Mouse (Mus musculus): ENCODE measurements around the gene Txlna. TPM values are rescaled to one million over a fixed set of nuclear protein-coding genes. Genes with fewer than 3 reads are reported as not detected.

Txlna gene
- polyA plus RNA-seq (2015; fragmentation: Illumina TruSeq; extraction: RNeasy Lipid Tissue Mini Kit (QIAGEN cat#74804); ENCODE audit: insufficient read depth, low read depth, low replicate concordance): 14.9 TPM

DNA sequence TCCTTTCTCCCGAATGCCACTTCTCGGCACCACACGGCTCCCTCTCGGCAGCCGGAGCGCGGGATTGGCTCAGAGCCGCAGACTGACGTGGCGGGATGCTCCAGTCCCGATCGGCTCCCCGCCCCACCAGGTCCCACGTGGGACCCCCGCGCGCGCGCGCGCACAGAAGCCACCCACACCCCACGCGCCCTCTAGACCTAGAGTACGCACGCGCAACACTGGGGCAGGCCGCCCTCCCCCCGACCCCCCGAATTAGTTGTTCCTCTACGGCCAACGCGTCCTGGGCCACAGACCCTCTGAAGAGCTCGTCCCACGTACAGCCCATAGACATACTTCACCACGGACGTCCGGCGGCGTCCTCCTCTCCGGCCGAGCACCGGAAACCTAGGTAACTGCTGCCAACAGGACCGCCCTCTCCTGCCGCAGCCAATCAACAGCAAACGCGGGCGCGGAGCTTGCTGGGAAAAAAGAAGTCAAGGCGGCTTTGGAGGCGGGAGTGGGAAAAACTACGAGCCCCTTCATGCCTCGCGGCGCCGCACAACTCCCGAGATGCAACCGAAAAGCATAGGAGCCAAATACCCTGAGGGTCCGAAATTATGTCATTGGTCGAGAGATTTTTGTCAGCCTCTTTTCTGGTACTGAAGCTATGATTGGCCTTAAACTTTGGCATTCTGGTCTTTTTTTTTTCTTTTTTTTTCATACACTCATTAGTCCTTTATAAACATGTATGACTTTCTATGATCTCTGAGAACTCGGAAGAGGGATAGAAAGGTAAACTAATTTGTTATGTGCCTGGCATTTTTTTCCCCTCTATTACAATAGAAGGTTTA lies at the start of gene Txlna:
Gene Txlna, minus strand, starts transcription at position 428 of the 830 bp plus-strand sequence.

DNA sequence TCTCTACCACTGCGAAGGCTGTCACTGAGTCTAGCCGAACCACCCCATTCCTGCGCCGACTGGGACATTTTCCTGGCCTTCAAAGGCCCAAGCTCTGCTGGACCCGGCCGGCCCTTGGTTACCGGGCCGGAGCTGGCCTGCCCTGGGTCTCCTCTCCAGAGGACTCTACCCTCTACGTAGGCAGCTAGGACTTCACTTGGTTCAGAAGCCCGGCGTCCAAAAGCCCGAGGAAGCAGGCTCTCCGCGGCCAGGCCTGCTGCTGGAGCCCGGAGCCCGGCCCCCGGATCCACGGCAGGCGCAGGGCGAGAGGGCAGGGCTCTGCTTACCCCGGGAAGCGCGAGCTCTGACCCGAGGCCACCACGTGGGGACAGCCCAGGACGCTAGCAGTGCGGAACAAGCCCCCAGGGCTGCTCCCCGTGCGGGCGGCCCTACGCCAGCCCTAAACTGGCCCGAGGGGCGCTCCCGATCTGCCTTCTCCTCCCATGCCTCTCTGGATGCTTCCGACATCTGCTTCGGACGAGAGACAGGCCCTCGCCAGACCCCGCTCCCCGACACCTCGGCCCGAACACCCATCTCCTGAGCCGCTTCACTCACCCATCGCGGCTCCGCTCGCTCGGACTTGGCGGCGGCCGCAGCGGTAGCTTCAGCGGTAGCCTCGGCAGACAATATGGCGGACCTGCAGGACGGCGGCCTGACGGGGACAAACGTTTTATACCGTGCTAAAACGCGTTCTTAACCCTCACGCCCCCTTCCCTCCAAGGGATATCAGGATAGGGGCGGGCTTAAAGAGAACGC lies 31.4 kb upstream of the Txlna start, which contains the start of gene Kpna6:
Gene Kpna6, minus strand, starts transcription at position 685 of the 795 bp plus-strand sequence.

DNA sequence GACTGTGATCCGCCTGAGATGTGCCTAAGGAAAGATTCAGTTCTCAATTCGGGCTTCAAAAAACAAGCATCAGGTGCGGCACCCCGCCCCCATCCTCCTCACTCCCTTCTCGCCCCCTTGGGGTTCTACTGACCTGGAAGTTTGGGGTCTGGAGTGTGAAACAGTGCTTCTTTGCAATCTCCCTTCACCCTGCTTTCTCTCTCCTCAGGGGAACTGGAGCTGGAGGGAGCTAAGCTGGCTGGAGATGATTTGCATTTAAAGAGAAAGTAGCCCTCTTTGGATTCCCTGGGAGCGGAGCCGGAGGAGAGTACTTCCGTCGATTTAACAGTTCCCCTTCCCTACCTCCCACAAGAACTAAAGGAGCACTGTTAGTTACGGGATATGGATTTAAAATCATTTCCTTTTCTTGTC lies 17.2 kb downstream of the Txlna start, which contains the start of gene Ccdc28b:
Gene Ccdc28b, minus strand, starts transcription at position 267 of the 411 bp plus-strand sequence.

DNA sequence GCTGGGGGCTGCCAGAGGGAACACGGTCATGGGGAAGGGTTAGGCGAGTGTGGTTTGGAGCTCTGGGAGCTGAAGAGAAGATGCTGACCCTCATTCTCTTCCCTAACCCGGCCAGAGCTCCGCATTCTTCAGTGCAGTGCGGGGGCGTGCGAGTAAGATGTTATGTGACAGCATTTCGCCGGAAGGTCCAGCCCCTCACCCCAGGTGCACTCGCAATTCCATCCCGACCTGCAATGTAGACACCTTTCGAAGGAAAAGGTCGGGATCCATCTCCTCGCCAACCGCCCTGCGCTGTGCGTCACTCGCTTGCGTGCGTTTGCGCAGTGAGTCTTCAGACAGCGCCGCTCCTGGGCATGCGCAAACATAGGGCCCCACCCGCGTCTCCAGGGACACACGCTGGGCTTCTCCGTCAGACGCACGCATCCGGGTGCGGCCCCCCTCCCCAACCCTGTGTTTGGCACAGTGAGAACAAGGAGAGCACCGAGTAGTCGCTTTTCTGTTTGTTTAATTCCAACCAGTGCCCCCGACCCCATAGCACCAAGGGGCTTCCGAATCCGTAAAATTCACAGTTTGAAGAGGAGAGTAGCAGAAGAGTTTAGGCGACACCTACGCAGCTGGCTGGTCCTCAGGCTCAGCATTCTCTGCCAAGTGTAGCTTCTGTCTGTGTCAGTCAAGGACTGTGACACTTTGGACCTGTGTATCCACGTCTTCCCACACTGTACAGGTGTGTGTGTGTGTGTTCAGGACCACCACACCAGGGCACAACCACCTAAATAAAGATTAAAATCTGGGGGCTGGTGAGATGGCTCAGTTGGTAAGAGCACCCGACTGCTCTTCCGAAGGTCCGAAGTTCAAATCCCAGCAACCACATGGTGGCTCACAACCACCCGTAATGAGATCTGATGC lies 21.8 kb downstream of the Txlna start, which contains the start of gene Iqcc:
Gene Iqcc, minus strand, starts transcription at position 314 of the 906 bp plus-strand sequence.

DNA sequence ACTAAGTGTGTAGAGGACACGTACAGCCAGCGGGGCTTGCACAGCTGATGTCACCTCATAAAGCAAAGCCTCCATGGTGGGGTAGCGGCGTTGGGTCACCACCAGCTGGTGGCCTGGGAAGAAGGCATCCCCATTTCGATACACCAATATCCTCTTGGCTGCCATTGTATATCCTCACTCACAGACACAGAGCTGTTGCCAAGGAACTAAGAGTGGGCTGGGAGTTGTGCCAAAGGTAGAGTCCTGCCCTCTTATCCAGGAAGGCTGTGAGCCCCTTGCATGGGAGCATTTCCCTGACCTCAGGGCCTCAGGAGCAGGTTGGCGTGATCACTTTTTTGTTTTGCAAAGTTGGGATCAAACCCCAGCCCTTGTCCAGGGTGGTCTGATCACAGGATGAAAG lies 26.8 kb downstream of the Txlna start, which contains the start of gene Dcdc2b:
Gene Dcdc2b, minus strand, starts transcription at position 165 of the 400 bp plus-strand sequence.

DNA sequence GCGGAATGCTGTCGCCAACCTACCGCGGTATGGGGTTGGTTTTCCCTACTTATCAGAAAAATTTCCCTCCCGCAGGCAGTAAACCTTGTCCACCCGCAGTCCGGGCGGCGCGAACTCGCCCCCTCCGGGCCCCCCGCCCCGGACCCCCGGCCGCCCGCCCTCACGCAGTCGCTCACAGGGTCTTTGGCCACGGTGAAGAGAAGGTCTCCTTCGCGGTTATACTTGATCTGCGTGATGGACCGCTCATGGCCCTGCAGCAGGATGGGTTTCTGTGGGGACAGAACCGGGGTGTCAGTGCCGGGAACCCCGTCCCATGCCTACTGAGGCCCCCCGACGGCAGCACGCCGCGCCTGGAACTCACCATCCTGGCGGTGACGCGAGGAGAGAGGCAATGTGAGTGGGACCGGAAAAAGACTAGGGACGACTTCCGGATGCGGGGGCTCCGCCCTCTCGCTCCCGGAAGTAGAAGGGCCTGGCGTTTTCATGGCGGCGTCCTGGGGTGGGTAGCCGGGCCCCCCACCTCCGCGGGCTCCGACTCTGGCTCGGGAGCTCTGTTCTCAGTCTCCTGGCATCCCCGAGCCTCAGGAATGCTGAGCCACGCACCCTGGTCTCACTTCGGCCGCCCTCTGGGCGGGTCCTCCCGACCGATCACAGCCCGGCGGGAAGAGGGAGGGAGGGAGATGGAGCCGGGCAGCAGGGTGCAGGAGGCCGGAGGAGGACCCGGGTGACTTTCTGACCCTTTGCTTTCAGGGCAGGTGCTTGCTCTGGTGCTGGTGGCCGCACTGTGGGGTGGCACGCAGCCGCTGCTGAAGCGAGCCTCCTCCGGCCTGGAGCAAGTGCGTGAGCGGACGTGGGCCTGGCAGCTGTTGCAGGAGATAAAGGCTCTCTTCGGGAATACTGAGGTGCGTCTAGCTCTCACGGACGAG lies 40.4 kb downstream of the Txlna start, which contains the start of the genes Eif3i and Tmem234:
Gene Eif3i, minus strand, starts transcription at position 416 of the 926 bp plus-strand sequence.
Gene Tmem234, plus strand, starts transcription at position 436 of the 926 bp plus-strand sequence.

DNA sequence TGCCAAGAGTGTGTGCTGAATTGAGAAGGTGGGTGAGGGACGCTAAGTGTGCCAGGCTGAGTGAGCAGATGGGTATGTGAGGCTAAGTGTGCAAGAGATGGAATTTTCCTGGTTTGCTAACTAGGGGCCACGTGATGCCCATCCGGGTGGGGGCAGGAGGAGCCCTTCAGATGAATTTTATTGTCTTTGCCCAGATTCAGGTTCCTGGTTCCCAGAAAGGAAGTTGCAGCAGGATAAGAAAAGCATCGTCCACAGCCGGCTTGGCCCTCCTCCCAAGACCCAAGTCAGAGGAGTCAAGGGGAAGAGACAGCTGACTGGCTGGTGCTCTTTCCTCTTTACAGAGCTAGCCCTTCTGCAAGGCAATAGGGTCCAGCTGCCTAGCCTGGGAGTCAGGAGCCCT lies 62.4 kb downstream of the Txlna start, which contains the start of gene Fam167b:
Gene Fam167b, minus strand, starts transcription at position 84 of the 400 bp plus-strand sequence.

Other genes with a start within 250 kb of the Txlna start
- not detected for gene Zbtb8b, start 200.2 kb downstream of the Txlna start, polyA plus RNA-seq (2015; fragmentation: Illumina TruSeq; extraction: RNeasy Lipid Tissue Mini Kit (QIAGEN cat#74804); ENCODE audit: insufficient read depth, low read depth, low replicate concordance)
- 15.5 TPM for gene Bsdc1, start 179.5 kb downstream of the Txlna start, polyA plus RNA-seq (2015; fragmentation: Illumina TruSeq; extraction: RNeasy Lipid Tissue Mini Kit (QIAGEN cat#74804); ENCODE audit: insufficient read depth, low read depth, low replicate concordance)
- not detected for gene Tssk3, start 150.0 kb downstream of the Txlna start, polyA plus RNA-seq (2015; fragmentation: Illumina TruSeq; extraction: RNeasy Lipid Tissue Mini Kit (QIAGEN cat#74804); ENCODE audit: insufficient read depth, low read depth, low replicate concordance)
- not detected for gene Fam229a, start 149.9 kb downstream of the Txlna start, polyA plus RNA-seq (2015; fragmentation: Illumina TruSeq; extraction: RNeasy Lipid Tissue Mini Kit (QIAGEN cat#74804); ENCODE audit: insufficient read depth, low read depth, low replicate concordance)
- 7.8 TPM for gene Marcksl1, start 127.5 kb downstream of the Txlna start, polyA plus RNA-seq (2015; fragmentation: Illumina TruSeq; extraction: RNeasy Lipid Tissue Mini Kit (QIAGEN cat#74804); ENCODE audit: insufficient read depth, low read depth, low replicate concordance)
- 13.8 TPM for gene Hdac1, start 98.4 kb downstream of the Txlna start, polyA plus RNA-seq (2015; fragmentation: Illumina TruSeq; extraction: RNeasy Lipid Tissue Mini Kit (QIAGEN cat#74804); ENCODE audit: insufficient read depth, low read depth, low replicate concordance)
- gene Lck, start 67.4 kb downstream of the Txlna start, polyA plus RNA-seq (2015; fragmentation: Illumina TruSeq; extraction: RNeasy Lipid Tissue Mini Kit (QIAGEN cat#74804); ENCODE audit: insufficient read depth, low read depth, low replicate concordance): not detected
- 2.3 TPM for gene Fam167b, start 62.5 kb downstream of the Txlna start, polyA plus RNA-seq (2015; fragmentation: Illumina TruSeq; extraction: RNeasy Lipid Tissue Mini Kit (QIAGEN cat#74804); ENCODE audit: insufficient read depth, low read depth, low replicate concordance)
- gene Eif3i, start 40.4 kb downstream of the Txlna start, polyA plus RNA-seq (2015; fragmentation: Illumina TruSeq; extraction: RNeasy Lipid Tissue Mini Kit (QIAGEN cat#74804); ENCODE audit: insufficient read depth, low read depth, low replicate concordance): 62.4 TPM
- gene Tmem234, start 40.4 kb downstream of the Txlna start, polyA plus RNA-seq (2015; fragmentation: Illumina TruSeq; extraction: RNeasy Lipid Tissue Mini Kit (QIAGEN cat#74804); ENCODE audit: insufficient read depth, low read depth, low replicate concordance): 67.7 TPM
- gene Dcdc2b, start 26.8 kb downstream of the Txlna start, polyA plus RNA-seq (2015; fragmentation: Illumina TruSeq; extraction: RNeasy Lipid Tissue Mini Kit (QIAGEN cat#74804); ENCODE audit: insufficient read depth, low read depth, low replicate concordance): 4.6 TPM
- gene Iqcc, start 22.0 kb downstream of the Txlna start, polyA plus RNA-seq (2015; fragmentation: Illumina TruSeq; extraction: RNeasy Lipid Tissue Mini Kit (QIAGEN cat#74804); ENCODE audit: insufficient read depth, low read depth, low replicate concordance): 5.6 TPM
- gene Ccdc28b, start 17.1 kb downstream of the Txlna start, polyA plus RNA-seq (2015; fragmentation: Illumina TruSeq; extraction: RNeasy Lipid Tissue Mini Kit (QIAGEN cat#74804); ENCODE audit: insufficient read depth, low read depth, low replicate concordance): 26.3 TPM
- gene Kpna6, start 31.7 kb upstream of the Txlna start, polyA plus RNA-seq (2015; fragmentation: Illumina TruSeq; extraction: RNeasy Lipid Tissue Mini Kit (QIAGEN cat#74804); ENCODE audit: insufficient read depth, low read depth, low replicate concordance): 7.3 TPM
- gene Tmem39b, start 55.8 kb upstream of the Txlna start, polyA plus RNA-seq (2015; fragmentation: Illumina TruSeq; extraction: RNeasy Lipid Tissue Mini Kit (QIAGEN cat#74804); ENCODE audit: insufficient read depth, low read depth, low replicate concordance): 3.9 TPM
- gene Khdrbs1, start 101.2 kb upstream of the Txlna start, polyA plus RNA-seq (2015; fragmentation: Illumina TruSeq; extraction: RNeasy Lipid Tissue Mini Kit (QIAGEN cat#74804); ENCODE audit: insufficient read depth, low read depth, low replicate concordance): 10.0 TPM
- 34.4 TPM for gene Ptp4a2, start 170.2 kb upstream of the Txlna start, polyA plus RNA-seq (2015; fragmentation: Illumina TruSeq; extraction: RNeasy Lipid Tissue Mini Kit (QIAGEN cat#74804); ENCODE audit: insufficient read depth, low read depth, low replicate concordance)

Data from pancreas, adult 10 weeks (tissue).